Mouse (Mus musculus) lung, embryonic 14.5 days (tissue): Measurements from ENCODE around the gene Plagl1. TPM values are rescaled to one million over a fixed set of nuclear protein-coding genes. Genes with fewer than 3 reads are reported as not detected.

Experiments used
- ATAC-seq: fragments of 200-750 bp; cut with Nextera tagmentation; 2 replicates; pipeline ENCODE4 v1.8.0; 2017; ENCODE audit warnings: mild to moderate bottlenecking, moderate TSS enrichment, moderate library complexity; ENCODE audit not compliant: insufficient read depth
- DNase-seq: peaks from one replicate; pipeline ENCODE4 v3.0.0-alpha.2; 2015
- H3K27ac ChIP-seq: fragments of 300-500 bp; sonication (generic); 2 replicates; pipeline ENCODE4 v1.5.1; 2014; ENCODE audit warnings: low read depth, mild to moderate bottlenecking, moderate library complexity
- H3K27me3 ChIP-seq: fragments of 300-500 bp; sonication (generic); 2 replicates; pipeline ENCODE4 v1.6.1; 2014; ENCODE audit warnings: low read length, control low read depth; ENCODE audit not compliant: insufficient read depth
- H3K36me3 ChIP-seq: fragments of 300-500 bp; sonication (generic); 2 replicates; pipeline ENCODE4 v1.6.1; 2014; ENCODE audit warnings: control low read depth; ENCODE audit not compliant: insufficient read depth
- H3K4me1 ChIP-seq: fragments of 300-500 bp; sonication (generic); 2 replicates; pipeline ENCODE4 v1.6.1; 2014; ENCODE audit warnings: antibody characterized with exemption, control low read depth; ENCODE audit not compliant: insufficient read depth
- H3K4me2 ChIP-seq: fragments of 300-500 bp; sonication (generic); 2 replicates; pipeline ENCODE4 v1.6.1; 2014; ENCODE audit warnings: mild to moderate bottlenecking
- H3K4me3 ChIP-seq: fragments of 300-500 bp; sonication (generic); 2 replicates; pipeline ENCODE4 v1.5.1; 2014; ENCODE audit warnings: low read depth, low read length
- H3K9ac ChIP-seq: fragments of 300-500 bp; sonication (generic); 2 replicates; pipeline ENCODE4 v1.6.1; 2014
- H3K9me3 ChIP-seq: fragments of 300-500 bp; sonication (generic); 2 replicates; pipeline ENCODE4 v1.6.1; 2016; ENCODE audit warnings: low read depth, low read length, control low read depth
- CTCF ChIP-seq: IDR thresholded peaks from 2 replicates; pipeline ENCODE4 v1.5.1; 2016; ENCODE audit warnings: antibody characterized with exemption, low read depth
- WGBS: fragments of 180-500 bp; shearing (Covaris S2); extraction: QIAGEN DNeasy Blood & Tissue Kit; methylation state at CpG from one replicate; pipeline ENCODE4 v1.1.7; 2014; 5-methylcytosine and 5-hydroxymethylcytosine counted together
- polyA plus RNA-seq: library from polyadenylated mRNA; unstranded; fragments of >200 nt; fragmentation: Nextera tagmentation; extraction: Ambion mirVana; gene quantifications from 2 replicates; pipeline ENCODE4 v1.2.1, GENCODE M21; 2014

Gene Plagl1
- polyA plus RNA-seq, 1 experiment from 2014 or later, result 206 TPM

GRCm38 (mm10) chr10:13106909-13107624 lies 46.8 kb downstream of the Plagl1 start:
- Histone ChIP-seq H3K27me3 (no peaks in the 10 kb centered on the region), H3K4me2 (no peak overlapping the region), H3K4me3 (no peak overlapping the region), H3K27ac (peak overlapping the region; percentile 78), H3K9ac (no peak overlapping the region), H3K36me3 (peaks cover 13% of the 10 kb centered on the region; the same call in 1 of the 2 replicates), H3K4me1 (0 out of 2 replicates have a peak, but pooled peaks cover 3% of the 10 kb centered on the region), H3K9me3 (no peaks in the 10 kb centered on the region)
- ATAC-seq, result peak; percentile 59; the same call in 1 of the 2 replicates
- 51% methylated on average over 9 of the region's 9 CpGs for WGBS
- no peak for TF ChIP-seq CTCF
- peak; percentile 30 for DNase-seq

GRCm38 (mm10) chr10:13108021-13108548 lies 47.8 kb downstream of the Plagl1 start:
- no peak for ATAC-seq
- DNase-seq, result no peak
- 46% methylated on average over 7 of the region's 7 CpGs for WGBS
- H3K27me3 ChIP-seq, result no peaks in the 10 kb centered on the region
- no peaks in the 10 kb centered on the region for H3K9me3 ChIP-seq
- 0 out of 2 replicates have a peak, but pooled peaks cover 1% of the 10 kb centered on the region for H3K4me1 ChIP-seq
- no peak overlapping the region for H3K4me2 ChIP-seq
- H3K4me3 ChIP-seq, result no peak overlapping the region
- no peak for TF ChIP-seq CTCF
- peak overlapping the region; percentile 78 for H3K27ac ChIP-seq
- peaks cover 13% of the 10 kb centered on the region; the same call in 1 of the 2 replicates for H3K36me3 ChIP-seq
- H3K9ac ChIP-seq, result peak overlapping the region; percentile 6; the same call in 1 of the 2 replicates

- ATAC-seq (no peak), DNase-seq (no peak)
- no peak overlapping the region for H3K4me2 ChIP-seq
- no peak overlapping the region for H3K27ac ChIP-seq
- H3K4me3 ChIP-seq, result no peak overlapping the region
- H3K36me3 ChIP-seq, result peaks cover 13% of the 10 kb centered on the region; the same call in 1 of the 2 replicates
- H3K4me1 ChIP-seq, result no peaks in the 10 kb centered on the region
- no peaks in the 10 kb centered on the region for H3K9me3 ChIP-seq
- H3K9ac ChIP-seq, result no peak overlapping the region
- TF ChIP-seq CTCF, result no peak
- H3K27me3 ChIP-seq, result no peaks in the 10 kb centered on the region
- WGBS, result 65% methylated on average over 4 of the region's 4 CpGs
Observed at GRCm38 (mm10) chr10:13108847-13109246, 48.5 kb downstream of the Plagl1 start.

GRCm38 (mm10) chr10:13109781-13110180 lies 49.5 kb downstream of the Plagl1 start:
- no peaks in the 10 kb centered on the region for H3K4me1 ChIP-seq
- TF ChIP-seq CTCF, result no peak
- H3K4me3 ChIP-seq, result no peak overlapping the region
- H3K9me3 ChIP-seq, result no peaks in the 10 kb centered on the region
- H3K36me3 ChIP-seq, result peaks cover 17% of the 10 kb centered on the region; the same call in 1 of the 2 replicates
- no peaks in the 10 kb centered on the region for H3K27me3 ChIP-seq
- no peak overlapping the region for H3K27ac ChIP-seq
- no peak overlapping the region for H3K9ac ChIP-seq
- WGBS, result 30% methylated on average over 1 of the region's 1 CpGs
- no peak for ATAC-seq
- no peak for DNase-seq
- H3K4me2 ChIP-seq, result no peak overlapping the region

- Histone ChIP-seq H3K9ac (no peak overlapping the region), H3K27ac (no peak overlapping the region), H3K4me3 (no peak overlapping the region), H3K36me3 (peaks cover 20% of the 10 kb centered on the region; the same call in 1 of the 2 replicates), H3K9me3 (no peaks in the 10 kb centered on the region), H3K27me3 (no peaks in the 10 kb centered on the region), H3K4me2 (no peak overlapping the region), H3K4me1 (peaks cover 8% of the 10 kb centered on the region)
- 33% methylated on average over 3 of the region's 3 CpGs for WGBS
- no peak for TF ChIP-seq CTCF
- no peak for DNase-seq
- no peak for ATAC-seq
Observed at GRCm38 (mm10) chr10:13112849-13113248, 52.5 kb downstream of the Plagl1 start.

- no peak overlapping the region for H3K9ac ChIP-seq
- TF ChIP-seq CTCF, result no peak
- no peak overlapping the region for H3K4me2 ChIP-seq
- DNase-seq (no peak), ATAC-seq (no peak)
- peaks cover 8% of the 10 kb centered on the region for H3K4me1 ChIP-seq
- no peaks in the 10 kb centered on the region for H3K27me3 ChIP-seq
- H3K4me3 ChIP-seq, result no peak overlapping the region
- WGBS, result 82% methylated on average over 4 of the region's 4 CpGs
- H3K36me3 ChIP-seq, result peaks cover 17% of the 10 kb centered on the region; the same call in 1 of the 2 replicates
- no peaks in the 10 kb centered on the region for H3K9me3 ChIP-seq
- H3K27ac ChIP-seq, result no peak overlapping the region
Observed at GRCm38 (mm10) chr10:13113641-13114040, 53.3 kb downstream of the Plagl1 start.

- no peaks in the 10 kb centered on the region for H3K9me3 ChIP-seq
- H3K36me3 ChIP-seq, result peaks cover 17% of the 10 kb centered on the region; the same call in 1 of the 2 replicates
- no peak for TF ChIP-seq CTCF
- no peak overlapping the region for H3K4me2 ChIP-seq
- no peaks in the 10 kb centered on the region for H3K27me3 ChIP-seq
- 78% methylated on average over 4 of the region's 4 CpGs for WGBS
- no peak overlapping the region for H3K27ac ChIP-seq
- ATAC-seq (no peak), DNase-seq (no peak)
- no peak overlapping the region for H3K4me3 ChIP-seq
- H3K9ac ChIP-seq, result no peak overlapping the region
- peaks cover 8% of the 10 kb centered on the region for H3K4me1 ChIP-seq
Observed at GRCm38 (mm10) chr10:13115030-13115429, 54.7 kb downstream of the Plagl1 start.
